Mouse (Mus musculus) limb, embryonic 10.5 days (tissue): ENCODE results near the gene Ing1. TPM values are rescaled to one million over a fixed set of nuclear protein-coding genes. Genes with fewer than 3 reads are reported as not detected.
A peak's percentile ranks its signal among the peaks of the same experiment; 100 is the strongest.

Experiments used
- DNase-seq: peaks from one replicate; pipeline ENCODE4 v3.0.0-alpha.2; 2017; ENCODE audit warnings: low spot score
- H3K27ac ChIP-seq: fragments of 300-500 bp; sonication (generic); 2 replicates; pipeline ENCODE4 v1.5.1; 2016; ENCODE audit warnings: mild to moderate bottlenecking
- H3K27me3 ChIP-seq: fragments of 300-500 bp; sonication (generic); 2 replicates; pipeline ENCODE4 v1.6.1; 2016; ENCODE audit warnings: low read depth, mild to moderate bottlenecking; ENCODE audit not compliant: poor library complexity, severe bottlenecking
- H3K36me3 ChIP-seq: fragments of 300-500 bp; sonication (generic); 2 replicates; pipeline ENCODE4 v1.6.1; 2016; ENCODE audit warnings: mild to moderate bottlenecking, moderate library complexity
- H3K4me1 ChIP-seq: fragments of 300-500 bp; sonication (generic); 2 replicates; pipeline ENCODE4 v1.6.1; 2016
- H3K4me3 ChIP-seq: fragments of 300-500 bp; sonication (generic); 2 replicates; pipeline ENCODE4 v1.5.1; 2016; ENCODE audit warnings: mild to moderate bottlenecking, moderate library complexity
- H3K9me3 ChIP-seq: fragments of 300-500 bp; sonication (generic); replicated peaks from 2 replicates; pipeline ENCODE4 v1.6.1; 2016; ENCODE audit warnings: mild to moderate bottlenecking
- WGBS: fragments of 180-500 bp; shearing (Covaris S2); methylation state at CpG from one replicate; pipeline ENCODE4 v1.1.7; 2016; 5-methylcytosine and 5-hydroxymethylcytosine counted together
- polyA plus RNA-seq: library from polyadenylated mRNA; unstranded; fragments of >200 nt; fragmentation: Nextera tagmentation; extraction: Ambion mirVana; gene quantifications from 2 replicates; pipeline ENCODE4 v1.2.1, GENCODE M21; 2016

Gene Ing1
- 39.7 and 40.8 TPM in 2 replicates for polyA plus RNA-seq

DNA sequence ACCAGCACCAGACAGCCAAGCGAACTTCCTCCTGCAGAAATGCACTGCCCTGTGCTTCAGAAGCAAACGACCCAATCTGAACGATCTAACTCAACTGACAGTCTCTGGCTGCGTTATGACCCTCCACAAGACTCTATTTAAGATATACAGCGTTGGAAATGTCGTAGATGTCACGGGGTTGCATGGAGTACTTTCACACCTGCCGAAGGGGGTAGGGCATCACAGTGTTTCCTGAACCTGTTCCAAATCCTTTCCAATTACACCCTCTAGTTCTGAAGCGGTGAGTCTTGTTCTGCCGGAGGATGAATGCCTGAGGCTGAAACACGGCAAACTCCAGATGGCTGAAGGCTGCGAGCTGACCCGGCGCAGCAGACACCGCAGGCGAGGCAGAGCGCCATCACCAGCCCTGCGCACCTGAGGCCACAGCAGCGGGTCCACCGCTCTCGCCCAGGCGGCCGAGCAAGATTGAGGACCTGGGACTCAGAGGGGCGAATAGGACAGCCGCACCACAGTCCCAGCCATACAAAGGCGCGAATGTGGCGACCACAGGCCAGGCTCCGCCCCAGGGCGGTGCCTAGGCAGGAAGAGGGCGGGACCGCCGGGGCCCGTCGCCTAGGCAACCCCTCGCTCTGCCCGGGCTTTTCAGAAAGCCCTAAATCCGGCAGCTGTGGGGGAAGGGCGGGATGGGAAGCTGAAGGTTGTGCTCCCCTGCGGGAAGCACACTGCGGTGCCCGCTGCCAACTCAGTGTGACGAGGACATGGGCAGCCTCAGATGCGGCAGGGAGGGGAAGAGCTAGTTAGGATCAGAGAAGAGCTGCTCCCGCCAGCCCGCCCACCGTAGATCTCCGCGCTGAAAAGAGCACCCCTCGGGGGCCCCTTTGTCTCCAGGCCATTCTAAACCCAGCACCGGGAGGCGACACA, at the start of gene Ing1:
TSS of gene Ing1 (plus strand) at position 773 of the 921 bp plus-strand sequence.
- DNase-seq = peak; percentile 97
- no peaks in the 10 kb centered on the region for H3K27me3 ChIP-seq
- H3K9me3 ChIP-seq = no peaks in the 10 kb centered on the region
- H3K36me3 ChIP-seq = no peaks in the 10 kb centered on the region; the same call in 1 of the 2 replicates
- WGBS = under 1% methylated on average over 52 of the region's 52 CpGs
- H3K4me1 ChIP-seq = peaks cover 38% of the 10 kb centered on the region
- peak within 1 kb of the TSS; percentile 92 for H3K4me3 ChIP-seq
- H3K27ac ChIP-seq = peak within 1 kb of the TSS; percentile 97

GRCm38 (mm10) chr8:11506074-11506473, 49.3 kb upstream of the Ing1 start:
- Histone ChIP-seq H3K27me3 (no peaks in the 10 kb centered on the region), H3K27ac (no peak overlapping the region), H3K9me3 (no peaks in the 10 kb centered on the region), H3K4me3 (no peak overlapping the region), H3K4me1 (peaks cover 6% of the 10 kb centered on the region), H3K36me3 (peaks cover 92% of the 10 kb centered on the region)
- 89% methylated on average over 14 of the region's 14 CpGs for WGBS
- no peak for DNase-seq

DNA sequence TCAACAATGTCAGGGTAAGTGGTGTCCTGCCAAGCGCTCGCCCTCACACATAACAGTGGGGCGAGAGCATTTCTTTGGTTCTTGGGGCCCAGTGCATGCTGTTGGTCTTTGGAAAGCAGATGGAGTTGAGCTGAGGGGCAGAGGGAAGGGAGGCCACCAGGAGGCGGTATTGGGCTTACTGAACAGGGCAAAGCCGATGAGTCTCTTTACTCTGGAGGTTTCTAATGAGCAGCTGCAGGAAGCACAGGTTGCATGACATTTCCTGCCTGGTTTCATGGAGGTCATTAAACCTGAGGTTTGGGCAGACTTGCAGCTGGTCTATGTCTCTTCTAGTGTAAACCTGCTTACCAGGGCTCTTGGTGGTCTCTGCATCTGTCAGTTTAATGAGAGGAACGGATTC, 48.6 kb upstream of the Ing1 start:
- H3K36me3 ChIP-seq = peaks cover 98% of the 10 kb centered on the region
- DNase-seq = peak; percentile 74
- H3K27me3 ChIP-seq = no peaks in the 10 kb centered on the region
- 75% methylated on average over 6 of the region's 6 CpGs for WGBS
- no peaks in the 10 kb centered on the region for H3K9me3 ChIP-seq
- H3K4me3 ChIP-seq = no peak overlapping the region
- peaks cover 6% of the 10 kb centered on the region for H3K4me1 ChIP-seq
- H3K27ac ChIP-seq = no peak overlapping the region

DNA sequence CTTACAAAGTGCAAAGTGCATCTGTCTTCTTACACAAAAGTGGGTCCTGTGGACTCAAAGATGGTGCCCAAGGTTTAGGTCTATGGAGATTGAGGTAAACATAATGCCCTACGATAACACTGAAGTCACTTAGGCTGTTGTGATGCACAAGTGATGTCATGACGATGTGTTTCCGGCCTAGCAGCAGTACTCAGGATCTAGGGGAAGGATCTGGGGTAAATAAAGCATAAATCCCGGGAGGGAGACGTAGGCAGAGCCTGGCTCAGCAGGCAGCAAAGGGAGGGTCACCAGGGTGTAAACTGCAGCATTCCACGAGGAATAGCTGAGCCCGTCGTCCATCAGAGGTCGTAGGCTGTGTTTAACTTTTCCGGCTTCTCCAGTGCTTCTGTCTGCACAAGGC, 46.5 kb upstream of the Ing1 start:
- H3K4me1 ChIP-seq = peaks cover 6% of the 10 kb centered on the region
- 90% methylated on average over 10 of the region's 10 CpGs for WGBS
- no peak overlapping the region for H3K4me3 ChIP-seq
- no peak for DNase-seq
- H3K9me3 ChIP-seq = no peaks in the 10 kb centered on the region
- H3K27ac ChIP-seq = no peak overlapping the region
- H3K27me3 ChIP-seq = no peaks in the 10 kb centered on the region
- peaks cover 99% of the 10 kb centered on the region for H3K36me3 ChIP-seq

DNA sequence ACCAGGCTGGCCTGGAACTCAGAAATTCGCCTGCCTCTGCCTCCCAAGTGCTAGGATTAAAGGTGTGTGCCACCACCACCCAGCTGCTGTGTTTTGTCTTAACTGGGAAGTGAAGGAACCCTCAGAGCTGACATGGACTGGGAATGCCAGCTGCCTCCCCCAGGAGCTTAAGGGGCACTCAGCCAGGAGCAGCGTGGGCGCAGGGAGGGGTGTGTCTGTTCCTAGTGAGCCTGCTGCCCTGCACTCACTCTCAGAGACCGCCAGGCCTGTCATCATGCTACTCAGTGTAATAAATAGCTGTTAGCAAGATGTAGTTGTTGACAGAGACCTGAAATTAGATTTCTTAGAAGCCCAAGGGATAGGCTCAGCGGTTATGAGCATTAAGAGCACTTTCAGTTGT, 44.4 kb upstream of the Ing1 start:
- H3K27ac ChIP-seq = no peak overlapping the region
- peaks cover 99% of the 10 kb centered on the region for H3K36me3 ChIP-seq
- no peak for DNase-seq
- 90% methylated on average over 5 of the region's 5 CpGs for whole genome bisulfite sequencing
- H3K9me3 ChIP-seq = no peaks in the 10 kb centered on the region
- H3K4me3 ChIP-seq = no peak overlapping the region
- H3K27me3 ChIP-seq = no peaks in the 10 kb centered on the region
- peaks cover 6% of the 10 kb centered on the region for H3K4me1 ChIP-seq

- H3K27me3 ChIP-seq = no peaks in the 10 kb centered on the region
- H3K36me3 ChIP-seq = peaks cover 99% of the 10 kb centered on the region
- H3K27ac ChIP-seq = no peak overlapping the region
- H3K9me3 ChIP-seq = no peaks in the 10 kb centered on the region
- 91% methylated on average over 9 of the region's 9 CpGs for WGBS
- no peak for DNase-seq
- H3K4me3 ChIP-seq = no peak overlapping the region
- H3K4me1 ChIP-seq = no peaks in the 10 kb centered on the region
These were observed 42.7 kb upstream of the Ing1 start for GRCm38 (mm10) chr8:11512711-11513110.

DNA sequence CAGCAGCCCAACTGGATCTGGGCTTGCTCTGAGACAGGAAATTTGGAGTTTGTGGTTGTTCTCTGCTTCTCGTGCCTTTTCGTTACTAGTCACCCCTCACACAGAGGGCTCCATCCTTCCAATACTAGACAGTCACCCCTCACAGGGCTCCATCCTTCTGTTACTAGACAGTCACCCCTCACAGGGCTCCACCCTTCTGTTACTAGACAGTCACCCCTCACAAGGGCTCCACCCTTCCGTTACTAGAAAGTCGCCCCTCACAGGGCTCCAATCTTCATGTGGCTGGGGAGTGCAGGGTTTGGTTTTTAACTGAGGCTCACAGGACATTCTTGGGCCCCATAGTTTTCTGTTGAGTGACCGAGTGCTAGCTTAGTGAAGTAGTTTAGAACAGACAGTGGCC, 42.1 kb upstream of the Ing1 start:
- H3K4me3 ChIP-seq = no peak overlapping the region
- H3K36me3 ChIP-seq = peaks cover 99% of the 10 kb centered on the region
- 91% methylated on average over 5 of the region's 5 CpGs for WGBS
- no peaks in the 10 kb centered on the region for H3K9me3 ChIP-seq
- no peak overlapping the region for H3K27ac ChIP-seq
- DNase-seq = no peak
- no peaks in the 10 kb centered on the region for H3K4me1 ChIP-seq
- no peaks in the 10 kb centered on the region for H3K27me3 ChIP-seq

GRCm38 (mm10) chr8:11516292-11516691, 39.1 kb upstream of the Ing1 start:
- no peak for DNase-seq

DNA sequence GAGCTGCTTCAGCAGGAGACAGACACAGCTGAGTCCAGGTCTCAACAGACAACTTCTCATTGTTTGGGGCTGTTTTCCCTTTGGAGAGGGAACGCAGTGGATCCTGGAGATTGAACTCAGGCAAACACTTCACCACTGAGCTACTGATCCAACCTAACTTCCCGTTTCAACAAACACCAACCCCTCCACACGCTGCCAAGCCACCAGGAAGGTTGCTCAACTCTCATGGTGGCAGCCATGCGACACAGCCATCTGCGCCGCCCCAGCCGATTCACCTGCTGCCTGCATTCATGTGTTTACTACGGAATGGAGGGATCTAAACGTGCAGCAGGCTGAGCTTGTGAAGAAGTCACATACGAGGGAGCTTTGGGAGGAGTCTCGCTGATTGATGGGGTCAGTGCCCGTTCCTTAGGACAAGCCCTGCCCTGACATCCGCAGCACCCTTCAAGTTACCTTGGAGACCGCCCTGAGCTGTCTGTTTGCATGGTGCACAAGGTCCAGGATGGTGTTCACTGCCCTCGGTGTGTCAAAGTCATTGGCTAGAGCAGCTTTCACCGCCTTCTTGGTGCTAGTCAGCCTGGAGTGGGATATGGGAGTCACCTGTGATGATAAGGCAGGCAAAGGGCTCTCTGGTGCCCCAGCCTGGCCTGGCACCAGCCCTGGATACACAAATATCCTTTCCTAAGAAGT, 37.9 kb upstream of the Ing1 start:
- Histone ChIP-seq H3K9me3 (no peaks in the 10 kb centered on the region), H3K4me3 (no peak overlapping the region), H3K4me1 (no peaks in the 10 kb centered on the region), H3K27ac (no peak overlapping the region), H3K36me3 (peaks cover 87% of the 10 kb centered on the region), H3K27me3 (no peaks in the 10 kb centered on the region)
- WGBS = 89% methylated on average over 16 of the region's 16 CpGs
- no peak for DNase-seq

More at GRCm38 (mm10) chr8:11516292-11516691, 39.1 kb upstream of the Ing1 start:
- H3K36me3 ChIP-seq = peaks cover 90% of the 10 kb centered on the region
- H3K4me1 ChIP-seq = no peaks in the 10 kb centered on the region
- no peaks in the 10 kb centered on the region for H3K9me3 ChIP-seq
- H3K4me3 ChIP-seq = no peak overlapping the region
- H3K27ac ChIP-seq = no peak overlapping the region
- no peaks in the 10 kb centered on the region for H3K27me3 ChIP-seq
- WGBS = 95% methylated on average over 9 of the region's 9 CpGs

DNA sequence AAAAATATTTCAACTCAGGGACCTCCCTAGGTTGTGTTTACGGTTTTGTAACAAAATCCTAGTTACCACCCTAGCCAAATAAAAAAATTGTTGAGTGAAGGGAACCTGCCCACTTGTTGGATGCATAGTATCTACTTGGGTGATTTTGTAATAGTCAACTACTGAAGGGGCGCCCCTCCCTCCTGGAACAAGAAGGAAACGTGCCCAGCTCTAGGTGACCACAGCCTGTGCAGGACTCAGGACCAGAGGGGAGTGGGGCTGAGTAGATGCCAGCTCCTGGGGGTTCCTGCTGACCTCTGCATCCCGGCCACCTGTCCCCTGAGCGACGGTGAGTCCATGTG, 37.3 kb upstream of the Ing1 start:
- Histone ChIP-seq H3K27ac (no peak overlapping the region), H3K36me3 (peaks cover 82% of the 10 kb centered on the region), H3K4me1 (no peaks in the 10 kb centered on the region), H3K4me3 (no peak overlapping the region), H3K27me3 (no peaks in the 10 kb centered on the region), H3K9me3 (no peaks in the 10 kb centered on the region)
- WGBS = 93% methylated on average over 6 of the region's 6 CpGs
- DNase-seq = no peak

DNA sequence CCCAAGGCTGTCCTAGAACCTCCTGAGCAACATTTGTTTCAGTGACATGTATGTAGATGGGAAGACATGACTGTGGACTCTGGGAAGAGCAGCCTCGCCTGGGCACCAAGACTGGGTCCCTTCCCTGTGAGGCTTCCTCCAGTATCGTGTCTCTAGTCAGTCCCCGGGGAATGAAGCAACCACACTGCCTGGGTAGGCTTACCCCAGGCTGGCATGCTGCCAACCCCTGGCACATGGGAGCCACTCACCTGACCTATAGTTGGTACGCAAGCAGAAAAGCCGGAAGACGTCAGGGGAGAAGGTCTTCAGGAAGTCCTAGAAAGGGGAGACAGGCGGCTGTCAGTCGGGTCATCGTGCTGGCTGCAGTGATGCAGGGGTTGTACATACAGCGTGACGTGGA, 36.7 kb upstream of the Ing1 start:
- no peak for DNase-seq
- Histone ChIP-seq H3K4me1 (no peaks in the 10 kb centered on the region), H3K27me3 (no peaks in the 10 kb centered on the region), H3K27ac (no peak overlapping the region), H3K4me3 (no peak overlapping the region), H3K9me3 (no peaks in the 10 kb centered on the region), H3K36me3 (peaks cover 76% of the 10 kb centered on the region)
- 96% methylated on average over 11 of the region's 11 CpGs for WGBS

DNA sequence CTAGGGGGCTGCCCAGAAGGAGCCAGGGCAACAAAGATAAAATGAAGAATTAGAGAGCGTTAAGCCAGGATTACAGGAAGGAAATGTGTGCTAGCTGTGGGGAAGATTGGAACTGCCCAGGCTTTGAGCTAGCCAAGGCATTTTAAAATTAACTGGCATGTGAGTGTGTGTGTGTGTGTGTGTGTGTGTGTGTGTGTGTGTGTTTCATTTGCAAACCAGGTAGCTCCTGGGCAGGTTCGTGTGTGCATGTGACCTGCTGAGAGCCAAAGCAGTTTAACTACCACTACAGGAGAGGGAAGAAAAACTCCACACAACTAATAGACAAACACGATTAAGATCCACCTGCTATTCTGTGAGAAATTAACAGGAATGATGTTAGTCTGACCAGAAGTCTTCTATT, 32.0 kb upstream of the Ing1 start:
- H3K9me3 ChIP-seq = no peaks in the 10 kb centered on the region
- H3K4me1 ChIP-seq = no peaks in the 10 kb centered on the region; the same call in 1 of the 2 replicates
- 90% methylated on average over 3 of the region's 3 CpGs for WGBS
- H3K4me3 ChIP-seq = no peak overlapping the region
- no peak for DNase-seq
- H3K36me3 ChIP-seq = peaks cover 39% of the 10 kb centered on the region
- no peaks in the 10 kb centered on the region for H3K27me3 ChIP-seq
- no peak overlapping the region for H3K27ac ChIP-seq

GRCm38 (mm10) chr8:11530155-11530770, 25.1 kb upstream of the Ing1 start:
- DNase-seq = no peak
- Histone ChIP-seq H3K9me3 (no peaks in the 10 kb centered on the region), H3K36me3 (peaks cover 58% of the 10 kb centered on the region), H3K27me3 (no peaks in the 10 kb centered on the region), H3K27ac (no peak overlapping the region), H3K4me1 (no peaks in the 10 kb centered on the region), H3K4me3 (no peak overlapping the region)
- 87% methylated on average over 18 of the region's 18 CpGs for WGBS
